Mouse (Mus musculus): ENCODE data around the gene Scaf8.
A peak's percentile ranks its signal among the peaks of the same experiment; 100 is the strongest.
"Not testable (repeated sequence)": the region's sequence is repeated elsewhere in the genome, so short reads cannot be mapped to it uniquely, and the experiment has no call there.

Gene Scaf8

DNA sequence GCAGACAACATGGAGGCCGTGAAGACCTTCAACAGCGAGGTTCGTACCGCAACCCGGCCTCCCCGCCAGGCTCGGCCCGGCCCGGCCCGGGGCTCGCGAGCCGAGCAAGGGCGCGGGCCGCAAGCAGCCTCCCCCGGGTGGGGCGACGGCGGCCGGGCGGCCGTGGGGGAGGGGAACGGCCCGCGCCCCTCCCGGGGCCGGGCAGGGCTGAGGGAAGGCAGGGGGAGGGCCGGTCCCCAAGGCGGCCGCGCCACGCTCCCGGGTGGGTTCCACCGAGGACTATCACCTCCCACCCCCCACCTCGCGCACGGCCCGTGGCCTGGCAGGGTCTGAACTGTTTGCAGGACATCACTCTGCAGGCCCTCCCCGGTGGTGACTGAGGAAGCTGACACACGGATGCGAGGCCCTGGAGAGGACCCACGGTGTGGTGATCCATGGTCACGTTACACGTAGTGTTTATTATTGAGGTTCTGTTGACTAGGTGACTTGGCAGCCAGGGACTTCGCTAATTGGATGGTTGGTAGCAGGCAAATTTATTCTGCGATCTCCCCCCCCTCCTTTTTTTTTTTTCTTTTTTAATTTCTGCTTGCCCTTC, 705 bp downstream of the Scaf8 start:
- DNase-seq (ENCODE audit: low spot score) = peak; percentile 45

- DNase-seq (ENCODE audit: low spot score) = not testable (repeated sequence)
These were observed 6.2 kb downstream of the Scaf8 start for GRCm38 (mm10) chr17:3120949-3121348.

GRCm38 (mm10) chr17:3123581-3123980, 8.8 kb downstream of the Scaf8 start:
- not testable (repeated sequence) for DNase-seq (ENCODE audit: low spot score)

GRCm38 (mm10) chr17:3128716-3129115, 13.9 kb downstream of the Scaf8 start:
- no peak for DNase-seq (ENCODE audit: low spot score)

DNA sequence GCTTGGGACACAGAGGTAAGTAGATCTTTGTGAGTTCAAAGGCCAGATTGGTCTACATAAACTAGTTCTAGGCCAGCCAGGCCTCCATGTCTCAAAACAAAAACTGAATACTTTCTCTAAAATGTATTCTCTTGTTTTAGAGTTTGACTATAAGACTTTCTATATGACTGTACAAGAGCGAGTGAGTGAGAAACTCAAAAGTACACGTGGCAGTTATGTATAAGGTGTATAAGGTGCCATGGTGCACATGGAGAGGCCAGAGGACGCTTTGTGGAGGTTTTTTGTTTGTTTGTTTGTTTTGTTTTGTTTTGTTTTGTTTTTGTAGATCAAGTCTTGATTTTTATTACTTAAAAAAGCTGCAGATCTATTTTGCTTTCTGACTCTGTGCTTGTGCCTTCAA, 15.0 kb downstream of the Scaf8 start:
- no peak for DNase-seq (ENCODE audit: low spot score)

DNA sequence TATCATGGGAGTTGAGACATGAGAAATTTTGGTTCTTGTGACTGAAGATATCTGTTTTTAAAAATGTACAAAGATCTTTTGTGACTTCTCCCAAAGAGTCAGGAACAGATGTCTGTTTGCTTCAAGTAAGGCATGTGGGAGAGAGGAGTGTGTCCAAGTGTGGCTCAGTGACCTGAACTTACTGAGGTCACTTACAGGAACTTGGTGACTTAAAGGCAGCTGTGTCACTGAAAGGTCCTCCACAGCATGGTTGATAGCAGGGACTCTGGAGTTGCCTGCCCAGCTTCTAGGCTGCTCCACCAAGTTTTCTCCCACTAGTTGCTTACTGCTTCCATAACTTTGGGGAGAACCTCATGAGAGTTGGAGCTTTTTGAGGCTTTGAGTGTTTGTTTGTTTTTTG, 20.6 kb downstream of the Scaf8 start:
- DNase-seq (ENCODE audit: low spot score) = no peak

GRCm38 (mm10) chr17:3136127-3136526, 21.4 kb downstream of the Scaf8 start:
- no peak for DNase-seq (ENCODE audit: low spot score)

GRCm38 (mm10) chr17:3138387-3138786, 23.6 kb downstream of the Scaf8 start:
- DNase-seq (ENCODE audit: low spot score) = peak; percentile 44

GRCm38 (mm10) chr17:3140100-3140499, 25.3 kb downstream of the Scaf8 start:
- DNase-seq (ENCODE audit: low spot score) = peak; percentile 25

DNA sequence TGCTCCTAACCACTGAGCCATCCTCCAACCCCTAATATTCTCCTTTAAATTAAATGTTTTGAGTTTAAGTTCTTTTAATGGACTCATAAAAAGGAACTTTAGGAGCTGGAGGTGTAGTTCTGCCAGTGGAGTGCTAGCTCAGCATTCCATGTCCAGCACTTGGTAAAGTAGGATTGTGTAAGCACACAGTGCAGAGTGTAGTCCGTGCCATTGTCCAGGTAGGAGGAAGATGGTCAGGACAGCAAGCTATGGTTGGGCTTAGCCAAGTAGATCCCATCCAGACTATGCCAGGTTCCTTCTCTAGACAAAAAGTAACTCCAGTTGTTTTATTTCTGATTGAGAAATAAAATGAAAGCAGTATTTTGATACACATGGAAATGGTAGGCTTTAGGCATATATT, 34.1 kb downstream of the Scaf8 start:
- no peak for DNase-seq (ENCODE audit: low spot score)

DNA sequence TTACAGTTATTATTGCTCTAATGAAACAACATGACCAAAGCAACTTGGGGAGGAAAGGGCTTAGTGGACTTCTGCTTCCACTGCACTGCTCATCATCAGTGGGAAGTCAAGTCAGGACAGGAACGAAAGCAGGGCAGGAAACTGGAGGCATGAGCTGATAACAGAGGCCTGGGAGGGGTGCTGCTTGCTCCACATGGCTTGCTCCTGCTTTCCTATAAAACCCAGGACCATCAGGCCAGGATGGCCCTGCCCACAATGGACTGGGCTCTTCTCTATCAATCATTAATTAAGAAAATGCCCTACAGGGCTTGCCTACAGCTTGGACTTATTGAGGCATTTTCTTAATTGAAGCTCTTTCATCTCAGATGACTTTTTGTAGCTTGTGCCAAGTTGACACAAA, 34.8 kb downstream of the Scaf8 start:
- DNase-seq (ENCODE audit: low spot score) = no peak

DNA sequence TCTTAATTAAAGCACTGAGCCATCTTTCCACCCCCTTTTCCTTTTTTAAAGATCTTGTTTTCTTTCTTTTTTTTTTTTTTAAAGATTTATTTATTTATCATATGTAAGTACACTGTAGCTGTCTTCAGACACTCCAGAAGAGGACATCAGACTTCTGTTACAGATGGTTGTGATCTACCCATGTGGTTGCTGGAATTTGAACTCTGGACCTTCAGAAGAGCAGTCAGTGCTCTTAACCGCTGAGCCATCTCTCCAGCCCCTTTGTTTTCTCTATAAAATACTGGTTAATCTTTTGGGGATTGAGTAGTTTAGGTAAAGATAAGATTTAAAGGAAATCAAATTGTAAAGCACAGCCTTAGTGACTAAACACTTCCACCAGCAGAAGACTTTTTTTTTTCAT, 35.9 kb downstream of the Scaf8 start:
- not testable (repeated sequence) for DNase-seq (ENCODE audit: low spot score)

DNA sequence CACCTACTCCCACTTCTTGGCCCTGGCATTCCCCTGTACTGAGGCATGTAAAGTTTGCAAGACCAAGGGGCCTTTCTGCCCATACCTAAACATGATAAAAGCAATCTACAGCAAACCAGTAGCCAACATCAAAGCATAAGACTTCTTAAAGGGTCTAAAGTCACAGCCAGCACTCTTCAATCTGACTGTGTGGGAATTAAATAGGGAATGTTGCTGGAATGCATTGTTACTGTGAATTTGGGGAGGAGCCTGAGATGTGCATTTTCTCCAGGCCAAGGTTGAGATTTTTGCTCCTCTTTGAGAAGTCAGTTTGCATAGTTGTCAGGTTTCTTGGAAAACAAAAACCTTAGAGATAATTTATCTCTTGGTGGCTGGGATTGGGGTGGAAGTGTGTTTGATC, 36.4 kb downstream of the Scaf8 start:
- no peak for DNase-seq (ENCODE audit: low spot score)

DNA sequence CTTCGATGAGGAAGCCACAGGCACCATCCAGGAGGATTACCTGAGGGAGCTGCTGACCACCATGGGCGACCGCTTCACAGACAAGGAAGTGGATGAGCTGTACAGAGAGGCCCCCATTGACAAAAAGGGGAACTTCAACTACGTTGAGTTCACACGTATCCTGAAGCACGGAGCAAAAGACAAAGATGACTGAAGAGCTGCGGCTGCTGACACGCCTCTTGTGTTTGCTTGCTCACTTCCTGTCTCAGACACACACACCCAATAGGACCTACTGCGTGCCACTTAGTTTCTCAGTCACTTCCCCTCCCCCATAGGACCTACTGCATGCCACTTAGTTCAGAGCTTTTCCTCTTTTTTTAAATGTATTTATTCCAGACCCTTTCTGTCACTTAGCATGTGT, 41.4 kb downstream of the Scaf8 start:
- not testable (repeated sequence) for DNase-seq (ENCODE audit: low spot score)

DNA sequence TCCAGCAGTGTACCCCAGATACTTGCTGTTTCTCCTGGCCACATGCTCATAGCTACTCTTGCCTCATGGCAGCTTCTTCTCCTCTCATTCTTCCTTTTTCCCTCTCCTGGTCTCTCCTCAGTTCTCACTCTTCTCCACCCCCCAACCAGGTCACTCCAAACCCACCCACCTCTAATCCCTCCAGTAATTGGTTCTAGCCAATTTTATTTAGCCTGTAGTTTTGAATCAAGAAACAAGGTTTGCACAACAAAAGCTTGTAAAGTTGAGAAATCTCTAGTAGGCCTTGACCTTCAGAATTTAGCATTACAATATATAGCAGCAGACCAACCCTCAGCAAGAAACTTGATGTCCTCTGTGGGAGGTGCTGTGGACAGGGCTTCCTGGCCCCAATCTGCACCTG, 42.2 kb downstream of the Scaf8 start:
- no peak for DNase-seq (ENCODE audit: low spot score)

GRCm38 (mm10) chr17:3162905-3163304, 48.1 kb downstream of the Scaf8 start:
- DNase-seq (ENCODE audit: low spot score) = no peak

GRCm38 (mm10) chr17:3180425-3180945, 65.7 kb downstream of the Scaf8 start:
- DNase-seq (ENCODE audit: low spot score) = not testable (repeated sequence)

- DNase-seq (ENCODE audit: low spot score) = not testable (repeated sequence)
These were observed 80.7 kb downstream of the Scaf8 start for GRCm38 (mm10) chr17:3195483-3195882.

- no peak for DNase-seq (ENCODE audit: low spot score)
These were observed 85.6 kb downstream of the Scaf8 start for GRCm38 (mm10) chr17:3200328-3200727.

GRCm38 (mm10) chr17:3203916-3204315, 89.1 kb downstream of the Scaf8 start:
- no peak for DNase-seq (ENCODE audit: low spot score)

DNA sequence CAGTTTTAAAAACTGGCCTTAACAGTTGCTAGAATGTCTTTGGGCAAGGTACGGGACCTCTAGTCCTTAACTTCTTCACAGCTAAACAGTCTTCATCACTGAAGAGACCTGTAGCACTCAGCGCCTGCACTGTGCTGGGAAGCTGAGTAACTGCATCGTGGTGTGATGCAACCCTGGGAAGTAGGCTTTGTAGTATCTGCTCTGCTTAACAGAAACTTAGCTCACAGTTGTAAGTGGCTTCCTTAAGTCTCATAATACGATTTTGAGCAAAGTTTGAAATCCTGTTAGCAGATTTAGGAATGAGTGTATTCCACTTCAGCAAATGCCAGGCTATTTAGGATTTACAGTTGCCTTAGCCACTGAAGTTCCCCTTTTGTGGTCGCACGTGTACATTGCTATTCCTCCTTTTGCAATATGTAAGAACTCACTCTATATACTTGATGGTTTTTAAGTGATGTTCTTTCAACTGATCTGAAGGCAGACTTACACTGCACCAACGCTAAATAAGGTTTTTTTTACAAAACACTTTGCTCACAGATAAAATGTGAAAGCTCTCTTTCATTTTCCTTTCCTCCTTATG, 90.1 kb downstream of the Scaf8 start:
- DNase-seq (ENCODE audit: low spot score) = no peak

GRCm38 (mm10) chr17:3206527-3207398, 92.0 kb downstream of the Scaf8 start:
- DNase-seq (ENCODE audit: low spot score) = no peak
